Mouse (Mus musculus) cerebellum, adult 11 months (tissue): ENCODE measurements around the gene Haus5.

Experiments used
- DNase-seq: peaks from one replicate; pipeline ENCODE4 v3.0.0; 2022

The Haus5 gene

GRCm38 (mm10) chr7:30664529-30665200 is at the start of gene Haus5:
Gene Haus5 (minus strand): TSS chr7:30664994.
- DNase-seq, result peak; percentile 85

DNA sequence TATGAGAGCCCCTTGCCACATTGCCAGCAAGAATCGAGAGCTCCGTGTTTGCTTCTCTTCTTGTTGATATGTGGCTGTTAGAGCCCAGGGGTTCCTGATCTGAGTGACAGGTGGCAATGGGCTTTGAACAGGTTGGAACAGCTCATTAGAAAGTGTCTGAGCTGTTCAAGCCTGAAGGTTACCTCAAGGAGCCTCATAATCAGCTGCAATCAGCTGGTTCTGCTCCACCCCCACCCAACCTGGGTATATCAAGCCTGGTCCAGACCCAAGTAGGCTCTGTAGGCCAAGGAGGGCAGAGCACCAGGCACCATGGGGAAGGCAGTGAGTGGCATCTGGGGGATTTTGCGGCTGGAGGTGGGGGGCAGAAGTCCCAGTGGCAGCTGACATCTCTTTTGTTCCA is 47.1 kb upstream of the Haus5 start, which contains the start of gene Atp4a:
TSS of gene Atp4a (plus strand) at position 268 of the 400 bp plus-strand sequence.
- no peak for DNase-seq

- no peak for DNase-seq
Observed at GRCm38 (mm10) chr7:30707441-30707840, 42.6 kb upstream of the Haus5 start.

DNA sequence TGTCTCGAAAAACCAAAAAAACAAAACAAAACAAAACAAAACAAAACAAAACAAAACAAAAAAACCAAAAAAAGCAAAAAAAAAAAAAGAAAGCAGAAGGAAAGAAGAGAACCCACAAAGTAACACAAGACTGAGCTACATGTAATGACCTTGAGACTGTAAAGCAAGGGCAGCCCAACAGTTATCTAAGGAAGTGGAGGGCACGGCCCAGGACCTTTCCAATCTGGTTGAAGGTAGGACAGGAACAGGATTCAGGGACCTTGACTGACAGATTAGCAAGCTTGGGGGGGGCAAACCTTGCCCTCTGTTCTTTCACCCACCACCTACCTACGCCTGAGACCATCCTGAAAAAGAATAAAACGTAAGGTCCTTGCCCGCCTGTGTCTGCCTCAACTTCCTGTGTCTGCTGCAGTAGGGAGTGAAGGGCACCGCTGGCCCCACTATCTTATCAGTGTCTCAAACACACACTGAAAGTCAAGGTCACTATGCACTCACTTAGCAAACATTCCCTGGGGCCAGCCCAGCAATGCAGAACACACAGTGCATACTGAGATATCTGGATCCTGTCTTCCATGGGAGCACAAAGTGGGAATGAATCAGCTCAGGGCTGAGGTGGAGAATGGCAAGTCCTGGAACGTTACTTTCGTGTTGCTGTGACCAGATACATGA is 41.6 kb upstream of the Haus5 start:
- no peak for DNase-seq

- DNase-seq, result no peak
Observed at GRCm38 (mm10) chr7:30698589-30698988, 33.8 kb upstream of the Haus5 start, which contains the start of gene 2200002J24Rik. Gene 2200002J24Rik (plus strand): TSS chr7:30698926.

- no peak for DNase-seq
Observed at GRCm38 (mm10) chr7:30698101-30698500, 33.3 kb upstream of the Haus5 start.

- DNase-seq, result no peak
Observed at GRCm38 (mm10) chr7:30688325-30688724, 23.5 kb upstream of the Haus5 start.

- DNase-seq, result no peak
Observed at GRCm38 (mm10) chr7:30683425-30683824, 18.6 kb upstream of the Haus5 start.

- DNase-seq, result no peak
Observed at GRCm38 (mm10) chr7:30681897-30682296, 17.1 kb upstream of the Haus5 start.

DNA sequence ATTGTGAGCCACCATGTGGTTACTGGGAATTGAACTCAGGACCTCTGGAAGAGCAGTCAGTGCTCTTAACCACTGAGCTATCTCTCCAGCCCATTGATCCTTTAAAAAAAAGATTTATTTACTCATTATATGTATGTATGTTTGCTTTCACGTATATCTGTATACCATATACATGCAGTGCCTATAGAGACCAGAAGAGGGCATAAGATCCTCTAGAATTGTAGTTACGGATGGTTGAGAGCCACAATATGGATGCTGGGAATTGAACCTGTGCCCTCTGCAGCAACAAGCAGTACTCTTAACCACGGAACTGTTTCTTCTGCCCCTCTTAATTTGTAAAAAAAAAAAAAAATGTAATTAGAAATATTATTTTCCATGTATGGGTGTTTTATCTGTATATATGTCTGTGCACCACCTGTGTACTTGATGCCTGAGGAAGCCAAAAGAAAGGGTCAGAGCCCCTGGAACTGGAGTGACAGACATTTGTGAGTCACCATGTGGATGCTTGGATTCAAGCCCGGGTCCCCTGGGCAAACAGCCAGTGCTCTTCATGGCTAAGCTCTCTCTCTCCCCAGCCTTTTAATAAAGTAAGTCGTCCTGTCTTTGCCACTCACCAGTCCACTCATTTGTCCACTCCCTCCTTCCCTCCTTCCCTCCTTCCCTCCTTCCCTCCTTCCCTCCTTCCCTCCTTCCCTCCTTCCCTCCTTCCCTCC is 13.6 kb upstream of the Haus5 start:
- no peak for DNase-seq

DNA sequence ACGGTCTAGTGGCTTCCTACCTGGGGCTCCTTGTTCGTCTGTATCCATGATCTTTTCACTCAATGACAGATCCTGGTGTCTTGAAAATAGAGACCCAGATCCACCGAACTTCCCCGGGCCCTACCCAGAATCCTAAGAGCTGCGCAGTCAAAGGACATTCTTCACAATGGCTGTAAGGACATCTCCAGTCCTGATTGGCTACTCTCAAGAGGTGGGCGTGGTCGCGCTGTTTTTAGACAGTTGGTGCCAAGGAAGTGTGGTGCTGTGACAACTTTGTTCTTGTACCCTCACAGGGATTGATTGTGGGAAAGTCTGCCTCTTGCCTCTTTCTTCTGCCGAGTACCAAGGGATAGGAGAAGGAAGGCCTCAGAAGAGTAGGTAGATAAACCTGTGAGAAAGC is 6.7 kb upstream of the Haus5 start, which contains the start of gene Pmis2:
TSS of gene Pmis2 (minus strand) at position 126 of the 400 bp plus-strand sequence.
- no peak for DNase-seq

- no peak for DNase-seq
Observed at GRCm38 (mm10) chr7:30669229-30669628, 4.4 kb upstream of the Haus5 start.

- peak; percentile 20 for DNase-seq
Observed at GRCm38 (mm10) chr7:30665321-30665720, 527 bp upstream of the Haus5 start.

DNA sequence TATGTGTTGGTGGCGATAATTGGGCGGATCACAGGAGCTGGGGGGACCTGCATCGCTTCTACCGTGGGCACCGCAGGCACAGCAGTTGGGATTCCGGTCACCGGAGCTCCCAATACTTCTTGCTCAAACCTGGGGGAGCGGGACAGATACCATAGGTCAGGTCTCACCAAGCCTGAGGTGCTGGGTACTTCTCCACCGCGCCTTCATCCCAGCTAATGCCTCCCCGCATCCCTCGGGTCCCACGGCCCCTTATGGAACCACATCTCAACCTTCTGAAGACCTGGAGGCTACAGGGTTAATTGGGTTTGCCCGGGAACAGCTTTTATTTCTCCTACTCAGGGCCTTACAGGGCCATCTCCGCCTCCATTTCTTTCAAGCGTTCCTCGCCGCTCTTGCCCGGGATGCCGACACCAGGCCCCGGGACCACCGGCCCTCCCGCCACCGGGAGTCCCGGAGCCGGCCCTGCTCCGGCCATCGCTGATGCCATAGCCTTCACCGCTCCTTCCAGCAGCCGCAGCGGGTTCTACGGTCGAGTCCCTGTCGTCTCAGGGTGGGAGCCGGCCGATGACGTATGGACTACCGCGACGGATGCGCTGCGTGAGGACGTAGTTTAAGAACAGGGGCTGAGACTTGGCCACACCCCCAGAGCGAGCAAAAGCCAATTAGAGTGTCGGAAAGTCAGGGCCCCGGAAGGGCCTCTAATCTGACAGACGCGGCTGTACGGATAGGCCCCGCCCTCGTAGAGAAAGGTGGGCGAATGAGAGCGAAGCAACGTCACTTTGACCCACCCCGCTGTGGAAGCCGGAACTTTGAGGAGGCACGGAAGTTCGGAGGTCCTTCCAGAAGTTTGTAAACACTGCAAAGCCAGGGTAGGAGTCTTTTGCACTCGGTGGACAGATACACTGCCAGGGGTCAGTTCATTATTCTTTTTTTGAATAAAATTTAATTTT is 14.9 kb downstream of the Haus5 start, which contains the start of gene Rbm42:
TSS of gene Rbm42 (minus strand) at position 727 of the 950 bp plus-strand sequence.
- peak; percentile 97 for DNase-seq

- DNase-seq, result no peak
Observed at GRCm38 (mm10) chr7:30639083-30639482, 25.7 kb downstream of the Haus5 start.

- no peak for DNase-seq
Observed at GRCm38 (mm10) chr7:30636395-30636794, 28.4 kb downstream of the Haus5 start.

GRCm38 (mm10) chr7:30635752-30636151 is 29.0 kb downstream of the Haus5 start, which contains the start of gene Etv2:
Gene Etv2 (minus strand): TSS chr7:30635852.
- no peak for DNase-seq

- no peak for DNase-seq
Observed at GRCm38 (mm10) chr7:30634621-30635020, 30.2 kb downstream of the Haus5 start.

DNA sequence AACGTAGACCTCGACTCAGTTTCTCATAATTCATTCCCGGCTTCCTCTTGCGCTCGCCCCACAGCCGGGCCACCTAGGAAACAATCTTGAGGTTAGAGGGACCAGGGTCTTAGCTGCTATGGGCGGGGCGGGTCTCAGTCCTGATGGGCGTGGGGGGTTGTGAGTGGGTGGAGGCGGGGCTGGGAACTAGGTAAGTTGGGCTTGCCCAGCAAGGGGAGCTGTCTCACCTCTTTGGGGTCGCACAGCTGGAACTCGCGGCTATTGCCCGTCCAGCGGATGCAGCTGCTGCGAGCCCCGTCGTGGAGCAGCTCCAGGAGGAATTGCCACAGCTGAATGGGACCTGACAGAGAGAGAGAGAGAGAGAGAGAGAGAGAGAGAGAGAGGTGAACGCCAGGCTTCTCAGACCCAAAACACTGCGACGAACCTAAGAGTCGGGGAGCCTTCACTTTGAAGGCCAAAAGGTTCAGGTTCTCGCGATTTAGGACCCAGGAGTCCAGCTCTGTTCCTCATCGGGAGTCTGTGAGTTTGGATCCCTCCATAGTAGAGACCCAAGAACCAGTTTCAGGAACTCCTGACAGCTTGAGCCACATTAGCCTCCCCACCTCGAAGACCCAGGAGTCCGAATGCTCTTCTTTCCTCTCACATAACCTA is 30.9 kb downstream of the Haus5 start:
- no peak for DNase-seq

- DNase-seq, result no peak
Observed at GRCm38 (mm10) chr7:30629013-30629412, 35.8 kb downstream of the Haus5 start.

GRCm38 (mm10) chr7:30626647-30627046 is 38.1 kb downstream of the Haus5 start:
- no peak for DNase-seq
